Mouse (Mus musculus) G1E-ER4 (cell line): ENCODE measurements around the gene Gm47955. TPM values are rescaled to one million over a fixed set of nuclear protein-coding genes. Genes with fewer than 3 reads are reported as not detected.
"Not testable (repeated sequence)": the region's sequence is repeated elsewhere in the genome, so short reads cannot be mapped to it uniquely, and the experiment has no call there.

Experiments used
- GATA1 ChIP-seq: IDR thresholded peaks from one replicate; pipeline ENCODE4 v1.8.0; 2012; ENCODE audit warnings: low read length, inconsistent platforms
- polyA plus RNA-seq: library from polyadenylated mRNA; stranded (reverse); fragments of >175 nt; gene quantifications from 2 replicates; pipeline ENCODE4 v1.2.3, GENCODE M21; 2012

Gm47955 gene
- not detected in 2 replicates for polyA plus RNA-seq

DNA sequence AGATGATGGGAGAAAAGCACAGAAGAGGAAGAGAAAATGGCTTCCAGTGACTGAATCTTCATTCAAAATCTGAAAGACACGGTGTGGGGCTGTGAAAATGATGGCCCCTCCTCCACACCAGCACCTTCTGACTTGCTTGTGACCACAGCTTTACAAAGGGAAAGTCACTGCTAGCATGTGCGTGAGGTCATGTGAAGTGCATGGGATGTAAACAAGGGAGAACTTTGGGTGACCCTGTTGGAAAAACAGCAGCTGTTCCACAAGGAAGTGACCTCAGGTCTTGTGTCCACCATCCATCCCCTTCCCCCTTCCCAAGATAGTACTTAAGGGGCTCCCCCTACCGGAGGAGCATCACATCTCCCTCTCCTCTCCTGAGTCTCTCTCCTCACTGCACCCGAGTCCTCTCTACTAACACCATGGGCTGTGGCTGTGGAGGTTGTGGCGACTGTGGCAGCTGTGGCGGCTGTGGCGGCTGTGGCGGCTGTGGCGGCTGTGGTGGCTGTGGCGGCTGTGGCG is at the start of gene Gm47955:
Gene Gm47955, plus strand, starts transcription at position 417 of the 516 bp plus-strand sequence.
- TF ChIP-seq GATA1 = no peak

DNA sequence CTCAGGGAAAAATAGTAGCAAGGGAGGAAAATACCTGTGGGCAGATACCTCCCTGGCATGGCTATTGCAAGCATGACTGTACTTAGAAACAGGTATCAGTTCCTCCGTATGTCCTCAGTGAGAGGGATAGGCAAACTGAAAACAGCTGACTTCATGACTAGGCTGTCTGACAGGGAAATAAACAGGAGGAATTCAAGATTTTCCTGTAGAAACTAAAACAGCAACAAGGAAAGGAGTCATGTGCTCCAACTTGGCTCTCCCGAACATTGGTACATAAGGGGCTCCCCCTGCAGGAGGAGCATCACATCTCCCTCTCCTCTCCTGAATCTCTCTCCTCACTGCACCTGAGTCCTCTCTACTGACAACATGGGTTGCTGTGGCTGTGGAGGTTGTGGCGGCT is 47.1 kb upstream of the Gm47955 start, which contains the start of gene A030005L19Rik:
Gene A030005L19Rik, plus strand, starts transcription at position 301 of the 400 bp plus-strand sequence.
- no peak for TF ChIP-seq GATA1

DNA sequence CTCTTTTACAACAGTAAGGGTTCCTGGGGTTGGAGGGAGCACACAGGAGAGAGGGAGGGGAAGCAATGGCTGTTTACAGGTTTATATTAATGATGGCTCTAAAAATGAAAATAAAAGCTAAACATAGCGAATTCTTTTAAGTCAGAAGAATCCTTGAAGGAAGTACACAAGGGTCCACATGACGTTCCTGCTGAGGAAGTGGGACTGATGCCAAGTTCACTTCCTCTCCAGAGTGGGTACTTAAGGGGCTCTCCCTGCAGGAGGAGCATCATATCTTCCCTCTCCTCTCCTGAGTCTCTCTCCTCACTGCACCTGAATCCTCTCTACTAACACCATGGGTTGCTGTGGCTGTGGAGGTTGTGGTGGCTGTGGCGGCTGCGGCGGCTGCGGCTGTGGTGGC is 35.4 kb upstream of the Gm47955 start, which contains the start of gene A030014E15Rik:
Gene A030014E15Rik, plus strand, starts transcription at position 268 of the 400 bp plus-strand sequence.
- TF ChIP-seq GATA1 = no peak

DNA sequence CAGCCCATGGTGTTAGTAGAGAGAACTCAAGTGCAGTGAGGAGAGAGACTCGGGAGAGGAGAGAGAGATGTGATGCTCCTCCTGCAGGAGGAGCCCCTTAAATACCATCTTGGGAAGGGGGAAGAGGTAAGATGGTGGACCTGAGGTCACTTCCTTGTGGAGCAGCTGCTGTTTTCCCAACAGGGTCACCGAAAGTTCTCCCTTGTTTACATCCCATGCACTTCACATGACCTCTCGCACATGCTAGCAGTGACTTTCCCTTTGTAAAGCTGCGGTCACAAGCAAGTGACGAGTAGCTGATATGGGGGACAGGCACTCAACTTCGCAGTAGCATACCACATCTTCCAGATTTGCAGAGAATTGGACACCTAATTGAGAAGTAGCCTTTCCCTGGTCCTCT is 28.8 kb upstream of the Gm47955 start, which contains the start of gene Gm6217:
Gene Gm6217, minus strand, starts transcription at position 74 of the 400 bp plus-strand sequence.
- TF ChIP-seq GATA1 = not testable (repeated sequence)

DNA sequence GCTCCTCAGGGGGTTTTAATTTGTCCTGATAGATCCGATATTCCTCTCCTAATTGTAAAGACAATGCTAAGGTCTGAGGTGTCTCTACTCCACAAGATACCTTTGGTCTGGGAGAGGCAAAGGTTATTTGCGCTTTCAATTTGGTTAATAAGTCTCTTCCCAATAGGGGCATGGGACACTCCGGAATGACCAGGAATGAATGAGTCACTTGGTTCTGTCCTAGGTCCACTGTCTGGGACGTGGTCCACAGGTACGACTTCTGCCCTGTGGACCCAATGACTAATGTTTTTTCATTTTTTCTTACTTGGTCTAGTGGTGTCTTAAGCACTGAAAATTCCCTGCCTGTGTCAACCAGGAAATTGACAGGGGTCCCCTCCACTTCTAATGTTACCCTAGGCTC is 21.4 kb upstream of the Gm47955 start:
- TF ChIP-seq GATA1 = no peak

DNA sequence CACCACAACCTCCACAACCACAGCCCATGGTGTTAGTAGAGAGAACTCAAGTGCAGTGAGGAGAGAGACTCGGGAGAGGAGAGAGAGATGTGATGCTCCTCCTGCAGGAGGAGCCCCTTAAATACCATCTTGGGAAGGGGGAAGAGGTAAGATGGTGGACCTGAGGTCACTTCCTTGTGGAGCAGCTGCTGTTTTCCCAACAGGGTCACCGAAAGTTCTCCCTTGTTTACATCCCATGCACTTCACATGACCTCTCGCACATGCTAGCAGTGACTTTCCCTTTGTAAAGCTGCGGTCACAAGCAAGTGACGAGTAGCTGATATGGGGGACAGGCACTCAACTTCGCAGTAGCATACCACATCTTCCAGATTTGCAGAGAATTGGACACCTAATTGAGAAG is 16.8 kb upstream of the Gm47955 start, which contains the start of gene A030003K21Rik:
Gene A030003K21Rik, minus strand, starts transcription at position 94 of the 400 bp plus-strand sequence.
- TF ChIP-seq GATA1 = not testable (repeated sequence)

DNA sequence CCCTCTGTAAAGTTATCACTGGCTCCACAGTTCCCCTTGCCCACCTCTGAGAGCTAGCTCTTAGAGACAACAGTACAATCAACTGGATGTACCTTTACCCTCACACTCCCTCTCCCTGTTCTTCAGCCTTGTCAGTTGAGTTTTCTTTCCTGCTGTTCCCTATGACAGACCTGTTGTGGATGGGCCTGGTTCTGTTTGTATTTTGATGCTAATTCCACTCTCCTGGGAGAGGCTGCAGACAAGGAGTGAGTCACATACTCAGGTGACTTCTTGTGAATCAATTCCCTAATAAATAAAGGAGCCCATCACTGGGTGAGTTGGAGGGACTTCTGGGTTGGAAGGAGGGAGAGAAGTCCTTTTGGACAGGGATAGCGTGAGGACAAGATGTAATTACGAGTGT is 11.5 kb upstream of the Gm47955 start:
- TF ChIP-seq GATA1 = no peak

DNA sequence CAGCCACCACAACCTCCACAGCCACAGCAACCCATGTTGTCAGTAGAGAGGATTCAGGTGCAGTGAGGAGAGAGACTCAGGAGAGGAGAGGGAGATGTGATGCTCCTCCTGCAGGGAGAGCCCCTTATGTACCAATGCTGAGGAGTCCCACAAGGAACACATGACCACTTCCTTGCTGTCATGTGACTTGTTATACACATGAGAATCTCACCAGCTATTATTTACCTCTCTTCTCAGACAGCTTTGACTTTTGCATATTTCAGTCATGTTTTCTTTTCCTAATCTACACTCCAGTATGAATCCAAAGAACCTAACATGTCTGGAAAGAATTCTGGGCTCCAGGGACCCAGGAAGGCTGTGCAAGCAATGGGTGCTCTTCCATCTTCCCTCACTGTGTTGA is 4.2 kb upstream of the Gm47955 start, which contains the start of gene Gm7544:
Gene Gm7544, minus strand, starts transcription at position 101 of the 400 bp plus-strand sequence.
- TF ChIP-seq GATA1 = not testable (repeated sequence)

DNA sequence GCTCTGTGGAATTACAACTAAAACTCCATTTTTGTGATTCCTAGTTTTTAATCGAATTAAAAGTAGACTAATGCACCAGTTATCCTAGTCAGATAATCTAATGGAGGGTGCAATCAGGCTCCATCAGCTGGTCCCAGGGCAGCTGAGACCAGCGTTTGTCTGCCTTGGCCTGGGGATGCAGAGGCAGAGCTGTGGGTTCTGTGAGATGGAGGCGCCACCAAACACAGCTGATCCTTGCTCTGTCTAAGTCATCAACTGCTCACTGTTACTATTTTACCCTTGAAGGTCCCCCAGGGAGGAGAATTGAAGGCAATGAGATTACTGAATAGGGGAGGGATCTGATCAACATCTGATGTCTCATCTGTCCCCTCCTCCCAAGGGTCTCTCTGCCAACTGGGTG is 6.3 kb downstream of the Gm47955 start:
- TF ChIP-seq GATA1 = no peak

DNA sequence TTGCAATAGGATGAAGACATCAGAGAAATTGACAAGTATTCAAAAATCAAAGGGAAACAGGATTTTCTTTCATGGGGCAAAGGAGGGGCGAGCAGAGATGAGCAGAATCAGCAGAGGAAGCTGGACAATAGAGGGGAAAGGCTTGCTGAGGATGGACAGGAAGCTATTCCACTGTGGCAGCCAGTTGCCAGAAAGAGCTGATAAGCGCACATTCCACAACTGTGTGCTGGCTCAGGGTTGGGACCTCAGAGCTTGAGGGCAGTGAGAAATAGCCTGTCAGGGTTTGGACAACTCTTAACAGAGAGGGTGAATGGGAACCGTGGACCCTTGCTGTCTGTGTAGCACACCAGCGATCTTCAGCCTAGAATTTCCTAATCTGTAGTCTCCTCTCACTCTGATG is 12.0 kb downstream of the Gm47955 start:
- TF ChIP-seq GATA1 = no peak

DNA sequence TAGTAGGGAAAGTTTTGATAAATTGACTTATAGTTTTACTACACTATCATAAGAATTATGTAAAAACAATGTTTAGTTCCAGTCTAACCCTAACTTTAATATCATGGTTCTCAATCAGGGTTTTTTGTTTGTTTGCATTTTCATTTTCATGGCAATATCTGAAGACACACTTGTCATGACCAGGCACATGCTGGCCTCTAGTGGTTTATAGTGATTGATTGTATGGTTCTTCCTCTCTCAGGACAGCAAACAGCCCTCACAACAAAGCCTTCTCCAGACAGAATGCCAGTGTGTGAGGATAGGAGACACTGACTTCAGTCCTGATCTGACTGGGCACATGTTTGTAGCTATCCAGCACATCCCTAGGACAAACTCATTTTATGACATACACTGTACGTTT is 13.2 kb downstream of the Gm47955 start:
- TF ChIP-seq GATA1 = no peak

DNA sequence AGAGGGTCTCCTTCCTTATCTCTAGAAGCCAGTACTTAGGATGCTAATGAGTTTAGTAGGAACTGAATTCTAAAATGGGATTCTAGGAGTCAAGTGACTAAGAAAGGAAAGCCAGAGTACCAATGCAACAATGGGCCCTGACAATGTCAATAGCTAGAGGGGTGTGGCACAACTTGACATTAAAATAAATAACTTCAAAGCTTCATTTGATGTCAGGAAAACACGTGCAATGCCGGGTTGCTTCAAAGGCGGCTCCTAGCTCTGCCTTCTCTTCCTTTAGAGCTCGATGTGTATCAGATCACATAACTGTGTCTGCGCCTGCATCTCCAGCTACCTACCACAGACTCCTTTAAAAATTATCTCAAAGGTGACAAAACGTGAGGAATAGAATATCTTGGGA is 13.8 kb downstream of the Gm47955 start:
- no peak for TF ChIP-seq GATA1

DNA sequence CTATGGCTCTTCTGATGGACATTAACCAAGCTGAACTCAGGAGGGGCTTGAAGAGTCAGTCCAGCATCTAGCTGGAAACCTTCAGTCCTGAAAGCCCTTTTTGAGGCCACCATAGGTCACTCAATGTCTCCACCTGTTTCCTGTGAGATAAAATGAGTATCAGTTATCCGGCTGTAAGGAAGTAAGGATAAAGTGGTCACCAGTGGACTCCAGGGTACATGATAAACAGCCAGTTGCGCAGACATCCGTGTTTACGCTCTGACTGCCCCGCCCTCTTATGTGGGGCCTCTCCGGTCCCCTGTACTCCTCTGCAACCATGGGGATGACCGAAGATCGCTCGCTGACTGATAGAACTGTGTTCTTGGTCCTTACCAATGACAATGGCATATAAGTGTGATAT is 14.3 kb downstream of the Gm47955 start:
- no peak for TF ChIP-seq GATA1

DNA sequence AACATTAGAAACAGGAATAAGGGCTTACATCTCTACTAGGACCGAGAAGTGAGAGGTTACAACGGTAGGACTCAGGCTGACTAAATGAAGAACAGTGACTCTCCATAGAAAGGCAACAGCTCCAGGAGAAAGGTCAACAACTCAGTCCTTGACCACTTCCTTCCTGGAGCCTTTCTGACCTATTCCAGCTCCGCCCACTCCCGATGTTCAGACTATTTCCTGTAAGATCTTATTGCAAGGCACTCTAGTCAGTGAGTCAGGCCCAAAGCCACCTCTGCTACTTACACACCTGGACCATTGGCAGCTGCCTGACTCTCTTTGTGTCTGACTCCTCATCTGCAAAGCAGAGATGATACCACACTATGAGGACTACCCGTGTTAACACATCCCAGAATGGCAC is 15.7 kb downstream of the Gm47955 start:
- no peak for TF ChIP-seq GATA1

DNA sequence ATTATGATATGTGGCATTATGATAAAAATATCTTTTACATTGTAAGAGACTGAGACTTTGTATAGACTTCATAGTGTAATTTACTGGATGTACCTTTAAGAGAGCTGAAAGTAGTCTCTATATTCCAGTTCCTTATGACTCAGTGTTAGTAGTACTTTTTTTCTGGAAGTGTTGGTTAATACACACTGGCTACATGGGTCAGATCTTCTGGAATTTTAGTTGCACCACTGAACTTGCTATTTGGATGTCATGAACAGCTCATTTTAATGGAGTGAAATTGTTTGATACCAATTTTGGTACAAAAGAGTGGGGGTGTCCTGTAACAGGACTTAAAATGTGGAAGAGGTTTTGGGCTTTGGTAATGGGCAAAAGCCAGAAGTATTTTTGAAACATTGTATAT is 17.8 kb downstream of the Gm47955 start:
- no peak for TF ChIP-seq GATA1

DNA sequence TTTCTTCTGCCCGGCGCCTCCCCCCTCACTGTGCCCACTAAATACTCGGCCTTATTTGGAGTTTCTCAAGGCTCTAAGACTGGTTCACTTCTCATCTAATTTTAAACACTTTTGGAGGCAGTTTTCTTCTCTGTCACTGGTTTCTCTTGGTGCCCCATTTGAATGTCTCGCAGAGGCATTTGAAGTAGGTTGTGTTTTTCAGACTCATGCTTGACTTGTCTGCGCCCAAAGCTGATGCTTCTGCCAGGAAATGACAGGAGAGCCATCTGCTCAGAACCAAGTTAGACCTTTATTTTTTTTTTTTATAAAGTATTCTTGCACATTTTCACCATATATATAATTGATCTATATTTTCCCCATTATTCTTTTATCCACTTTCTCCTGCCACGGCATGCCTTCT is 26.7 kb downstream of the Gm47955 start:
- TF ChIP-seq GATA1 = no peak

DNA sequence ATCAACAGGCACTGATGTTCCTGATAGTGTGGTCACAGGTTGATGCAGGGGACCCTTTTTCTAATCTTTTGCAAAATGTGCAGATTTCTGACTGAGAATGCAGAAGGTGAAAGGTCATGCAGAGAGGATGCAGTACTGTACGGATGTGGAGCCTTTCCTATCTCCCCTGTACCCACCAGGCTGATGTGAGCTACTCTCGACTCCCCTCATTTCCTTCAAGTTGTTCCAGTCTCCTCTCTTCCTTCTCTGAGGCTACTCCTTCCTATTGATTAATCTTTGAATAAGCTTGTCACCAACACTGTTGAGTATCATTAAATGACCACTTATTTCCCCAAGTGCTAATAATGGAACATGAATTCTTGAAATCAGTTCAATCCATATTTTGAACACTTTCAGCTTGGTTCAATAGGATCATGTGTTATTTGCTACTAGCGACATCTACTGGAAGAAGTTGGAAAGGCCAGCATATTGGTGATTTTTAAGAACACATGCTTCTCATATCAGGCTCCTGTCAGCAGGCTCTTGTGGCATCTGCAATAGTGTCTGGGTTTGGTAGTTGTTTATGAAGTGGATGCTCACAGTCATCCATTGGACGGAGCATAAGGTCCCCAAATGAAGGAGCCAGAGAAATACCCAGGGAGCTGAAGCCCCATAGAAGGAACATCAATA is 27.6 kb downstream of the Gm47955 start:
- TF ChIP-seq GATA1 = no peak
